Mouse (Mus musculus) G1E (cell line): ENCODE results near the gene Mctp1. TPM values are rescaled to one million over a fixed set of nuclear protein-coding genes. Genes with fewer than 3 reads are reported as not detected.

Experiments
- ATAC-seq: 2 replicates; pipeline ENCODE4 v1.8.0; 2016; ENCODE audit warnings: mild to moderate bottlenecking; ENCODE audit not compliant: insufficient number of reproducible peaks, poor library complexity, low FRiP score, severe bottlenecking; ENCODE audit errors: extremely low read depth
- DNase-seq: peaks from one replicate; pipeline ENCODE4 v3.0.0; 2012; ENCODE audit warnings: low spot score
- H3K27me3 ChIP-seq: 2 replicates; pipeline ENCODE4 v1.6.1; 2012; ENCODE audit warnings: mild to moderate bottlenecking, low read length, inconsistent platforms; ENCODE audit not compliant: insufficient read depth
- H3K36me3 ChIP-seq: replicated peaks from 2 replicates; pipeline ENCODE3; 2012; ENCODE audit warnings: mild to moderate bottlenecking, inconsistent platforms
- H3K4me1 ChIP-seq: 2 replicates; pipeline ENCODE4 v1.6.1; 2012; ENCODE audit warnings: low read depth, low read length, inconsistent platforms, mixed read lengths; ENCODE audit not compliant: insufficient read depth
- H3K4me3 ChIP-seq: 2 replicates; pipeline ENCODE4 v1.5.1; 2012; ENCODE audit warnings: low read depth, mild to moderate bottlenecking, inconsistent platforms, low read length, moderate library complexity, mixed read lengths
- H3K9me3 ChIP-seq: replicated peaks from 2 replicates; pipeline ENCODE4 v1.6.1; 2012; ENCODE audit warnings: inconsistent platforms
- CTCF ChIP-seq: IDR thresholded peaks from 2 replicates; pipeline ENCODE4 v1.5.1; 2012; ENCODE audit warnings: low read depth, low read length, inconsistent platforms, mixed read lengths
- GATA1 ChIP-seq: IDR thresholded peaks from 2 replicates; pipeline ENCODE4 v1.6.1; 2012; ENCODE audit warnings: borderline replicate concordance, low read length, inconsistent platforms, mixed read lengths
- GATA2 ChIP-seq: IDR thresholded peaks from 2 replicates; pipeline ENCODE4 v1.6.1; 2012; ENCODE audit warnings: low read depth, low read length, inconsistent platforms, borderline replicate concordance
- POLR2AphosphoS5 ChIP-seq: IDR thresholded peaks from 2 replicates; pipeline ENCODE4 v1.6.1; 2012; ENCODE audit warnings: low read depth, low read length, inconsistent platforms; ENCODE audit not compliant: insufficient replicate concordance
- TAL1 ChIP-seq: conservative IDR thresholded peaks from 2 replicates; pipeline ENCODE4 v1.6.1; 2012; ENCODE audit warnings: low read depth, low read length, inconsistent platforms, mixed read lengths
- polyA plus RNA-seq: library from polyadenylated mRNA; stranded (reverse); fragments of >175 nt; gene quantifications from 2 replicates; pipeline ENCODE4 v1.2.3, GENCODE M21; 2012
- total RNA-seq, 2 experiments: library from RNA; stranded (forward) in 1 of 2; stranded (reverse) in 1 of 2; fragments of 200-1000 nt in 1 of 2; fragments of >200 nt in 1 of 2; fragmentation: Nextera tagmentation in 1 of 2; gene quantifications; 2 replicates each; pipeline ENCODE4 v1.2.3; 2014 to 2017

Gene Mctp1
- total and polyA plus RNA-seq, 3 experiments = 1.4 to 16.7 (median 15.6) TPM

DNA sequence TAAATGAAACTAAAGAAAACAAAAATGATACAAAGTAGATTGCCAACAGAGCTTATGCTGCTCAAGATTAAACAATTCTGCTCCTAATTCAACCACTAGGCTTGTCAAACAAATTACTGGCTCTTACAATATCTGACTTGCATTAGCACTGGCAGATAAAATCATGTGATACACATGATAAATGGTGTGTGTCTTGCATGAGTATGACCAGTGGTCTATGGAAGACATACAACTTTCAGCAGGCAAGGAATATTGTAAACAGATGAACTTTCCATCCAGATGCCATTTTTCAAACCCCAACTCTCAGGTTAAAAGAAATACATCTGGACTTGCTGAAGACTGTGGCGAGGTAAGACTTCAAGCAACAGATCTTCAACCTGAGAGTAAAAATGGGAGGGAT lies 619.3 kb downstream of the Mctp1 start:
- Histone ChIP-seq H3K9me3 (no peaks in the 10 kb centered on the region), H3K36me3 (no peaks in the 10 kb centered on the region), H3K4me1 (no peaks in the 10 kb centered on the region), H3K4me3 (no peak overlapping the region), H3K27me3 (no peaks in the 10 kb centered on the region)
- ATAC-seq (no peak), DNase-seq (no peak)
- no peak for TF ChIP-seq TAL1
- no peak for TF ChIP-seq GATA1
- no peak for TF ChIP-seq GATA2
- TF ChIP-seq POLR2AphosphoS5 = no peak
- no peak for TF ChIP-seq CTCF

DNA sequence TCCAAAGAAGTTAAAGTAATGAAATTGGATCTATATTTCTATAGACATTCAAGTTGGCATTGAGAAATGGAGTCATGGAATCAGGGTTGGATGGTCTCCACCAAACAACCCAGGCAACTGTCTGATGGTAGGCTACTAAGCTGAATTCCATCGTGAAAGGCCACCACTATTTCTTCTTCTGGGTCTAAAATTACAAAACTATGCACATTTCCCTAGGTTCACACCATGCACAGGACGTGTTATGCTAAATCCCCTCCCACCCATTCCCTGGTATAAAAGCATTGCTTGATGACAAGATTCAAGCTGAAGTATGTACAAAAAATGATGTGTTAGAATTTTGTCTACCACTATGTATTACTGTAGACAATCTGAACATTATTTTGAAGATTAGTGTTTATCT lies 634.5 kb downstream of the Mctp1 start:
- no peak overlapping the region for H3K4me3 ChIP-seq
- H3K36me3 ChIP-seq = no peaks in the 10 kb centered on the region
- DNase-seq (no peak), ATAC-seq (no peak)
- H3K4me1 ChIP-seq = no peaks in the 10 kb centered on the region
- H3K9me3 ChIP-seq = no peaks in the 10 kb centered on the region
- H3K27me3 ChIP-seq = peaks cover under 1% of the 10 kb centered on the region; the same call in 1 of the 2 replicates
- TF ChIP-seq POLR2AphosphoS5 (no peak), CTCF (no peak), TAL1 (no peak), GATA2 (no peak), GATA1 (no peak)

DNA sequence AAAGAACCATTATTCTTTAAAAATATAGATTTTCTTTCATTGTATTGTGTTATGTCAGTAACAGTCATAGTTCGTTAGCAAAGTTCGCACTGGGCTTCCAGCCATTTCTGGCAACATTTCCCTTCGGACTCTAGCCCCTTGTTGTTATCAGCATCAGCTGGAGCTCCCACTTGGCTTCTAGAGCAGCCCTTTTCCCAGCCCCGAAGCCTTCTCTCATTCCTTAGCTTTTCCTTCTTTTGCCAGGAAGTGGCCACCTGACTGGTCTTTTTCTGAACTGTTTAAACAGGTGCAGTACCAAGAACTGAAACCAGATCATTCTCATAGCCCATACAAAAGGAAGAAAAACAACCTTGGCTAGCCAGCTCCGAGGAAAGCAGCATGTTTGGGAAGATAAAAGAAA lies 645.3 kb downstream of the Mctp1 start:
- no peak overlapping the region for H3K4me3 ChIP-seq
- ATAC-seq = no peak
- no peak for TF ChIP-seq POLR2AphosphoS5
- no peak for TF ChIP-seq TAL1
- no peak for TF ChIP-seq CTCF
- TF ChIP-seq GATA2 = no peak
- TF ChIP-seq GATA1 = no peak
- H3K36me3 ChIP-seq = no peaks in the 10 kb centered on the region
- no peaks in the 10 kb centered on the region for H3K9me3 ChIP-seq
- H3K4me1 ChIP-seq = no peaks in the 10 kb centered on the region
- DNase-seq = no peak
- no peaks in the 10 kb centered on the region for H3K27me3 ChIP-seq

DNA sequence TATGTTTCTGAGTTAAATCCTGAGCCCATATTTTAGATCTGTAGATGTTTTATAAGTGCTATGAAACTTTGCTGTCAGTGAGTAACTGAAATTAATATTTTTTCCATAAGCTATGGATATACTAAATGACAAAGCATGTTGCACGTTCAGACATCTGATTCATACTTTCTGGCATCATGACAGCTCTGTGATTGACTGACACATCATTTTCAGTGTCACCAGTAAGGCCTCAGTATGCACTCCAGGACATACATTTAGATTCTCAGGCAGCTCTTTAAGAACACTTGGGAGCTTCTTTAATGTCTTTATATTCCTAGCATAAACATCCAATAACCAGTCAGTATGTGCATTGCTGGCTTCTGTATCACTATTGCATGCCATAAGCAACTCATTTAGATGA lies 659.0 kb downstream of the Mctp1 start:
- no peaks in the 10 kb centered on the region for H3K4me1 ChIP-seq
- H3K36me3 ChIP-seq = peaks cover 23% of the 10 kb centered on the region
- no peak overlapping the region for H3K4me3 ChIP-seq
- H3K9me3 ChIP-seq = no peaks in the 10 kb centered on the region
- DNase-seq (no peak), ATAC-seq (no peak)
- H3K27me3 ChIP-seq = no peaks in the 10 kb centered on the region
- TF ChIP-seq CTCF = no peak
- no peak for TF ChIP-seq GATA1
- no peak for TF ChIP-seq TAL1

DNA sequence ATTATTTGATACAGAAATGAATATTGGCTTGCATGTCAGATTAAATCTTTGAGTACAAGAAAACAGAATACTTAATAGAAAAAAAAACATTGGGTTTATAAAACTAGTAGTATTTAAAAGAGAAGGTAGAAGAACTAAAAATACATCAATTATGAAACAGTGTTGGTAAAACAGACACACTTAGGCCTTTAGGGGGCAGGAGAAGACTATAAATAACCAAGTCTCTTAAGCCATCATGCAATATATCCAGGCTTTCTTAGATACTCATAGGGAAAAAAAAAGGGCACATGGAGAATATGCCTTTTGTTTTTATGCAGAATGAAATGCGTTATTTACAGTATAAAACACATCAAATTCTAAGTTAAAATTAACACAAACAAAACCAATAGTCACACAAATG lies 661.0 kb downstream of the Mctp1 start:
- H3K36me3 ChIP-seq = peaks cover 26% of the 10 kb centered on the region
- no peaks in the 10 kb centered on the region for H3K9me3 ChIP-seq
- DNase-seq = no peak
- H3K4me1 ChIP-seq = no peaks in the 10 kb centered on the region
- H3K27me3 ChIP-seq = no peaks in the 10 kb centered on the region
- ATAC-seq = no peak
- no peak for TF ChIP-seq TAL1
- TF ChIP-seq GATA2 = no peak
- TF ChIP-seq POLR2AphosphoS5 = no peak
- no peak for TF ChIP-seq CTCF
- TF ChIP-seq GATA1 = no peak
- no peak overlapping the region for H3K4me3 ChIP-seq

DNA sequence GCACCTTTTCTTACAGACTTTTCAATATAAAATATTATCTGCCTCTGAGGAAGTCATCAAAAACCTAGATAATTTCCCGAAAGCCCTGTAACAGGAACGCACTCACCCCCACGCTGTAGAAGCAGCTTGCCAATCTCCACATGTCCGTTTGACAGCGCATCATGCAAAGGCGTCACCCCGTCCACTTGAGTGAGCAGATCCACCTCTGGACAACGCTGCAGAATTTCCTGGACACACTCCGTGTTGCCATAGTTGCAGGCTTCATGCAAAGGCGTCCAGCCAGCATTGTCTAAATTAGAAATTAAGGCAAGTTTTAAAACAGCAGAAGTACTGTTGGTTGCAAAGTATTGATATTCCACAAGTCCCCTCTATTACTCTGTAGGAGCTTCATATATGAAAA lies 662.1 kb downstream of the Mctp1 start:
- ATAC-seq (no peak), DNase-seq (no peak)
- H3K4me3 ChIP-seq = no peak overlapping the region
- H3K4me1 ChIP-seq = no peaks in the 10 kb centered on the region
- peaks cover 26% of the 10 kb centered on the region for H3K36me3 ChIP-seq
- no peaks in the 10 kb centered on the region for H3K27me3 ChIP-seq
- TF ChIP-seq GATA1 = no peak
- TF ChIP-seq GATA2 = no peak
- TF ChIP-seq TAL1 = no peak
- TF ChIP-seq POLR2AphosphoS5 = no peak
- no peak for TF ChIP-seq CTCF
- no peaks in the 10 kb centered on the region for H3K9me3 ChIP-seq
